Mouse (Mus musculus): ENCODE measurements at regions not wholly inside any gene's neighbourhood (a gene's known extent, or its start where the extent isn't known, plus 50 kb on each side); places are given as distances from the start of the nearest gene placed in this dataset.

GRCm38 (mm10) chr4:32185986-32186385 lies 52.6 kb upstream of the Bach2 start:
- no peaks in the 10 kb centered on the region for H3K9me3 ChIP-seq (ENCODE audit: control insufficient read depth, low read length)
- WGBS, result 85% methylated on average over 10 of the region's 10 CpGs
- H3K4me3 ChIP-seq (ENCODE audit: low read depth, low read length), result no peak overlapping the region
- no peak overlapping the region for H3K4me2 ChIP-seq (ENCODE audit: low read depth, low read length)
- no peak overlapping the region for H3K27ac ChIP-seq (ENCODE audit: low read depth, low read length)
- H3K9ac ChIP-seq (replicated peaks; ENCODE audit: low read depth, low read length), result no peak overlapping the region
- no peaks in the 10 kb centered on the region for H3K4me1 ChIP-seq (ENCODE audit: control insufficient read depth, insufficient read depth, low read length)
- ATAC-seq (ENCODE audit: low read depth), result no peak
- H3K27me3 ChIP-seq (ENCODE audit: control insufficient read depth, insufficient read depth, low read length), result no peaks in the 10 kb centered on the region
- H3K36me3 ChIP-seq (ENCODE audit: control insufficient read depth, insufficient read depth, low read length), result no peaks in the 10 kb centered on the region

GRCm38 (mm10) chr4:32187154-32187553 lies 51.5 kb upstream of the Bach2 start:
- Histone ChIP-seq H3K9ac (replicated peaks; ENCODE audit: low read depth, low read length) (no peak overlapping the region), H3K27ac (ENCODE audit: low read depth, low read length) (no peak overlapping the region), H3K36me3 (ENCODE audit: control insufficient read depth, insufficient read depth, low read length) (no peaks in the 10 kb centered on the region), H3K27me3 (ENCODE audit: control insufficient read depth, insufficient read depth, low read length) (no peaks in the 10 kb centered on the region), H3K4me2 (ENCODE audit: low read depth, low read length) (no peak overlapping the region), H3K9me3 (ENCODE audit: control insufficient read depth, low read length) (no peaks in the 10 kb centered on the region), H3K4me1 (ENCODE audit: control insufficient read depth, insufficient read depth, low read length) (no peaks in the 10 kb centered on the region), H3K4me3 (ENCODE audit: low read depth, low read length) (no peak overlapping the region)
- WGBS, result 50% methylated on average over 4 of the region's 4 CpGs
- ATAC-seq (ENCODE audit: low read depth), result no peak

GRCm38 (mm10) chr4:32188076-32188475 lies 50.5 kb upstream of the Bach2 start:
- Histone ChIP-seq H3K4me2 (ENCODE audit: low read depth, low read length) (no peak overlapping the region), H3K27me3 (ENCODE audit: control insufficient read depth, insufficient read depth, low read length) (no peaks in the 10 kb centered on the region), H3K9me3 (ENCODE audit: control insufficient read depth, low read length) (no peaks in the 10 kb centered on the region), H3K36me3 (ENCODE audit: control insufficient read depth, insufficient read depth, low read length) (no peaks in the 10 kb centered on the region), H3K4me3 (ENCODE audit: low read depth, low read length) (no peak overlapping the region), H3K4me1 (ENCODE audit: control insufficient read depth, insufficient read depth, low read length) (no peaks in the 10 kb centered on the region), H3K27ac (ENCODE audit: low read depth, low read length) (no peak overlapping the region), H3K9ac (replicated peaks; ENCODE audit: low read depth, low read length) (no peak overlapping the region)
- 100% methylated on average over 1 of the region's 1 CpGs for WGBS
- ATAC-seq (ENCODE audit: low read depth), result no peak

GRCm38 (mm10) chr4:32188752-32189415 lies 49.7 kb upstream of the Bach2 start:
- H3K4me2 ChIP-seq (ENCODE audit: low read depth, low read length), result no peak overlapping the region

More at GRCm38 (mm10) chr4:32188752-32189415, 49.7 kb upstream of the Bach2 start:
- Histone ChIP-seq H3K9me3 (ENCODE audit: control insufficient read depth, low read length) (no peaks in the 10 kb centered on the region), H3K27ac (ENCODE audit: low read depth, low read length) (no peak overlapping the region), H3K4me1 (ENCODE audit: control insufficient read depth, insufficient read depth, low read length) (no peaks in the 10 kb centered on the region), H3K27me3 (ENCODE audit: control insufficient read depth, insufficient read depth, low read length) (no peaks in the 10 kb centered on the region), H3K9ac (replicated peaks; ENCODE audit: low read depth, low read length) (no peak overlapping the region), H3K36me3 (ENCODE audit: control insufficient read depth, insufficient read depth, low read length) (no peaks in the 10 kb centered on the region), H3K4me3 (ENCODE audit: low read depth, low read length) (no peak overlapping the region)
- no peak for ATAC-seq (ENCODE audit: low read depth)
- 66% methylated on average over 8 of the region's 8 CpGs for WGBS

Data from neural tube, embryonic 14.5 days (tissue).